Mouse (Mus musculus) MEL (cell line): Measurements from ENCODE around the gene Lrfn4. TPM values are rescaled to one million over a fixed set of nuclear protein-coding genes. Genes with fewer than 3 reads are reported as not detected.

Experiments used
- DNase-seq: peaks from one replicate; pipeline ENCODE4 v3.0.0; 2011; ENCODE audit warnings: low read depth, low spot score
- H3K27ac ChIP-seq: 2 replicates; pipeline ENCODE4 v1.5.1; 2012; ENCODE audit warnings: low read depth, mild to moderate bottlenecking, control low read depth, low read length, moderate library complexity; ENCODE audit not compliant: control insufficient read depth
- H3K27me3 ChIP-seq, 2 experiments: fragments of 150-350 bp in 1 of 2; sonication (generic) in 1 of 2; 2 replicates each; pipeline ENCODE4 v1.6.1; 2012; ENCODE audit warnings: low read length in 2 of 2, mild to moderate bottlenecking in 2 of 2, improper control_type of control experiment in 1 of 2, moderate library complexity in 1 of 2; ENCODE audit not compliant: insufficient read depth in 2 of 2, control insufficient read depth in 1 of 2
- H3K36me3 ChIP-seq, 2 experiments: 2 replicates each; pipeline ENCODE4 v1.6.1; 2012 to 2014; ENCODE audit warnings: low read length in 2 of 2, improper control_type of control experiment in 1 of 2, inconsistent platforms in 1 of 2, mild to moderate bottlenecking in 1 of 2; ENCODE audit not compliant: insufficient read depth in 2 of 2, control insufficient read depth in 1 of 2
- H3K4me1 ChIP-seq, 2 experiments: fragments of 150-350 bp in 1 of 2; sonication (generic) in 1 of 2; 2 replicates each; pipeline ENCODE4 v1.6.1; 2012; ENCODE audit warnings: low read length in 2 of 2, improper control_type of control experiment in 1 of 2, mild to moderate bottlenecking in 1 of 2; ENCODE audit not compliant: insufficient read depth in 2 of 2, control insufficient read depth in 1 of 2
- H3K4me3 ChIP-seq, 2 experiments: fragments of 150-350 bp in 1 of 2; sonication (generic) in 1 of 2; 2 replicates each; pipeline ENCODE4 v1.5.1; 2012; ENCODE audit warnings: low read depth in 2 of 2, low read length in 2 of 2, mild to moderate bottlenecking in 2 of 2, moderate library complexity in 2 of 2, control low read depth in 1 of 2, improper control_type of control experiment in 1 of 2; ENCODE audit not compliant: control insufficient read depth in 1 of 2, insufficient read depth in 1 of 2
- H3K79me2 ChIP-seq: 2 replicates; pipeline ENCODE4 v1.6.1; 2012; ENCODE audit warnings: mild to moderate bottlenecking, low read length, moderate library complexity; ENCODE audit not compliant: control insufficient read depth, poor library complexity, insufficient read depth
- H3K9ac ChIP-seq: 2 replicates; pipeline ENCODE4 v1.6.1; 2012; ENCODE audit warnings: low read depth, mild to moderate bottlenecking, control low read depth, low read length, moderate library complexity; ENCODE audit not compliant: control insufficient read depth, poor library complexity, severe bottlenecking
- H3K9me3 ChIP-seq: fragments of 150-350 bp; sonication (generic); replicated peaks from 2 replicates; pipeline ENCODE4 v1.6.1; 2012; ENCODE audit warnings: mild to moderate bottlenecking, low read length, improper control_type of control experiment, moderate library complexity; ENCODE audit not compliant: insufficient read depth
- CHD1 ChIP-seq: IDR thresholded peaks from 2 replicates; pipeline ENCODE4 v1.6.1; 2012; ENCODE audit warnings: low read depth, mild to moderate bottlenecking, inconsistent platforms, low read length, improper control_type of control experiment
- CTCF ChIP-seq, 3 experiments: IDR thresholded peaks in 2 of 3; conservative IDR thresholded peaks in 1 of 3; 2 replicates each; pipeline ENCODE4 v1.5.1; 2011 to 2012; ENCODE audit warnings: low read length in 3 of 3, low read depth in 2 of 3, mild to moderate bottlenecking in 2 of 3, improper control_type of control experiment in 1 of 3, inconsistent platforms in 1 of 3, mixed read lengths in 1 of 3, moderate library complexity in 1 of 3; ENCODE audit not compliant: control insufficient read depth in 1 of 3, insufficient read depth in 1 of 3, poor library complexity in 1 of 3, severe bottlenecking in 1 of 3
- E2F4 ChIP-seq: IDR thresholded peaks from 2 replicates; pipeline ENCODE4 v1.6.1; 2011; ENCODE audit warnings: low read depth, low read length, improper control_type of control experiment, borderline replicate concordance
- ELF1 ChIP-seq: IDR thresholded peaks from 2 replicates; pipeline ENCODE4 v1.6.1; 2014; ENCODE audit warnings: low read depth, mild to moderate bottlenecking, inconsistent platforms, low read length, improper control_type of control experiment, moderate library complexity
- EP300 ChIP-seq, 2 experiments: IDR thresholded peaks; 2 replicates each; pipeline ENCODE4 v1.6.1; 2011; ENCODE audit warnings: improper control_type of control experiment in 2 of 2, low read length in 2 of 2, low read depth in 1 of 2, mild to moderate bottlenecking in 1 of 2
- ETS1 ChIP-seq: IDR thresholded peaks from 2 replicates; pipeline ENCODE4 v1.6.1; 2012; ENCODE audit warnings: low read depth, mild to moderate bottlenecking, inconsistent platforms, low read length, improper control_type of control experiment, moderate library complexity
- GATA1 ChIP-seq: IDR thresholded peaks from 2 replicates; pipeline ENCODE4 v1.6.1; 2011; ENCODE audit warnings: low read depth, low read length, improper control_type of control experiment
- JUND ChIP-seq: IDR thresholded peaks from 2 replicates; pipeline ENCODE4 v1.6.1; 2011; ENCODE audit warnings: low read depth, mild to moderate bottlenecking, improper control_type of control experiment, low read length
- MAFK ChIP-seq: IDR thresholded peaks from 2 replicates; pipeline ENCODE4 v1.6.1; 2011; ENCODE audit warnings: low read depth, mild to moderate bottlenecking, low read length, improper control_type of control experiment, borderline replicate concordance
- MAZ ChIP-seq: IDR thresholded peaks from 2 replicates; pipeline ENCODE4 v1.6.1; 2012; ENCODE audit warnings: low read depth, mild to moderate bottlenecking, inconsistent platforms, low read length, improper control_type of control experiment
- MEF2A ChIP-seq: IDR thresholded peaks from 2 replicates; pipeline ENCODE4 v1.6.1; 2014; ENCODE audit warnings: low read depth, mild to moderate bottlenecking, inconsistent platforms, low read length, improper control_type of control experiment; ENCODE audit not compliant: poor library complexity, insufficient replicate concordance, severe bottlenecking; ENCODE audit errors: extremely low read depth
- MXI1 ChIP-seq: IDR thresholded peaks from 2 replicates; pipeline ENCODE4 v1.6.1; 2011; ENCODE audit warnings: mild to moderate bottlenecking, low read depth, low read length, improper control_type of control experiment
- MYB ChIP-seq: IDR thresholded peaks from 2 replicates; pipeline ENCODE4 v1.6.1; 2011; ENCODE audit warnings: mild to moderate bottlenecking, low read depth, low read length, improper control_type of control experiment
- MYC ChIP-seq: IDR thresholded peaks from 2 replicates; pipeline ENCODE4 v1.6.1; 2011; ENCODE audit warnings: low read depth, mild to moderate bottlenecking, low read length, improper control_type of control experiment, moderate library complexity
- POLR2A ChIP-seq, 2 experiments: IDR thresholded peaks; 2 replicates each; pipeline ENCODE4 v1.6.1; 2011 to 2012; ENCODE audit warnings: low read length in 2 of 2, mild to moderate bottlenecking in 2 of 2, control low read depth in 1 of 2, improper control_type of control experiment in 1 of 2, low read depth in 1 of 2, moderate library complexity in 1 of 2; ENCODE audit not compliant: control insufficient read depth in 1 of 2, insufficient read depth in 1 of 2, poor library complexity in 1 of 2
- POLR2AphosphoS5 ChIP-seq: IDR thresholded peaks from 2 replicates; pipeline ENCODE4 v1.6.1; 2012; ENCODE audit warnings: low read depth, borderline replicate concordance, mild to moderate bottlenecking, inconsistent platforms, low read length, moderate library complexity, mixed read lengths
- RCOR1 ChIP-seq: IDR thresholded peaks from 2 replicates; pipeline ENCODE4 v1.6.1; 2012; ENCODE audit warnings: low read depth, mild to moderate bottlenecking, inconsistent platforms, low read length, improper control_type of control experiment
- polyA plus RNA-seq, 2 experiments: library from polyadenylated mRNA; stranded (reverse) in 1 of 2; unstranded in 1 of 2; fragments of >175 nt in 1 of 2; fragments of >200 nt in 1 of 2; gene quantifications; 2 replicates each; pipeline versions ENCODE4 v1.2.1 to v1.2.4; 2012; ENCODE audit warnings: low replicate concordance in 2 of 2, low read depth in 1 of 2; ENCODE audit not compliant: insufficient read length in 2 of 2, insufficient read depth in 1 of 2, missing spikeins in 1 of 2
- total RNA-seq: library from RNA; depleted of rRNA; stranded (reverse); fragments of 300-350 nt; gene quantifications from 2 replicates; pipeline ENCODE4 v1.2.3, GENCODE M21; 2012

Lrfn4 gene
- total and polyA plus RNA-seq, 3 experiments = 14.0 to 17.5 TPM; not detected in 1

DNA sequence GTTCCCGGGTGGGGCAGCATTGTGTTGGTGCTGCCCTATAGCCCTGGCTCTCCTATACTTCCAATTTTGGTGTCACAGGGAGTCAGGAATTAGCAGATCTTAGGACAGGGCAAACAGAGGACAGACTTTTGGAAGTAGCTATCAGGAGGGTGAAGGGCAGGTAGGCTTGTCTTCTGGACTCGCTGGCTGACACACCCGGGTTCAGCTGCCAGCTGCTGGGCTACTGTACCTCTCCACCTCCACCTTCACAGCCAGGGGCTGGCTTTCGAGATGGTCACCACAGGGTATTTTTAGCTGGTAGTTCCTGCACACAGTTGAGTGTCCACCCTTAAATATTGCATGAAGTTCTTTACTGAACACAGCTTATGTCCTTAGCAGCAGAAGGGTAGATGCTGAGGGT lies 7.0 kb downstream of the Lrfn4 start:
- Histone ChIP-seq H3K36me3 (no peaks in the 10 kb centered on the region), H3K79me2 (no peaks in the 10 kb centered on the region), H3K9me3 (no peaks in the 10 kb centered on the region), H3K9ac (no peak overlapping the region), H3K27me3 (no peaks in the 10 kb centered on the region), H3K4me3 (no peak overlapping the region), H3K4me1 (no peaks in the 10 kb centered on the region), H3K27ac (no peak overlapping the region)
- TF ChIP-seq POLR2A (IDR thresholded peaks at IDR 0.05; ENCODE audit: control insufficient read depth in 1 of 2, insufficient read depth in 1 of 2, low read depth in 1 of 2, low read length in 2 of 2, poor library complexity in 1 of 2) = no peak
- no peak for TF ChIP-seq MXI1
- TF ChIP-seq MYC = no peak
- TF ChIP-seq EP300 (IDR thresholded peaks at IDR 0.05; ENCODE audit: low read depth in 1 of 2, low read length in 2 of 2) = no peak
- no peak for TF ChIP-seq CTCF (IDR thresholded peaks at IDR 0.05 in 2 of 3, conservative IDR thresholded peaks at IDR 0.05 in 1 of 3; ENCODE audit: control insufficient read depth in 1 of 3, insufficient read depth in 1 of 3, low read depth in 2 of 3, low read length in 3 of 3, poor library complexity in 1 of 3, severe bottlenecking in 1 of 3)
- no peak for TF ChIP-seq MEF2A
- TF ChIP-seq MYB = no peak
- no peak for TF ChIP-seq GATA1
- no peak for DNase-seq

GRCm38 (mm10) chr19:4607406-4607805 lies 8.1 kb downstream of the Lrfn4 start:
- H3K36me3 ChIP-seq = no peaks in the 10 kb centered on the region
- no peaks in the 10 kb centered on the region for H3K9me3 ChIP-seq
- H3K4me1 ChIP-seq = no peaks in the 10 kb centered on the region
- DNase-seq = no peak
- no peak overlapping the region for H3K4me3 ChIP-seq
- no peaks in the 10 kb centered on the region for H3K27me3 ChIP-seq
- H3K79me2 ChIP-seq = no peaks in the 10 kb centered on the region
- TF ChIP-seq E2F4 (no peak), CTCF (IDR thresholded peaks at IDR 0.05 in 2 of 3, conservative IDR thresholded peaks at IDR 0.05 in 1 of 3; ENCODE audit: control insufficient read depth in 1 of 3, insufficient read depth in 1 of 3, low read depth in 2 of 3, low read length in 3 of 3, poor library complexity in 1 of 3, severe bottlenecking in 1 of 3) (no peak), ELF1 (no peak), JUND (no peak), MEF2A (no peak), POLR2A (IDR thresholded peaks at IDR 0.05; ENCODE audit: control insufficient read depth in 1 of 2, insufficient read depth in 1 of 2, low read depth in 1 of 2, low read length in 2 of 2, poor library complexity in 1 of 2) (no peak), POLR2AphosphoS5 (no peak), MAZ (no peak)
- no peak overlapping the region for H3K27ac ChIP-seq
- H3K9ac ChIP-seq = no peak overlapping the region

- Histone ChIP-seq H3K9me3 (no peaks in the 10 kb centered on the region), H3K27me3 (no peaks in the 10 kb centered on the region), H3K79me2 (no peaks in the 10 kb centered on the region), H3K4me3 (no peak overlapping the region), H3K36me3 (no peaks in the 10 kb centered on the region), H3K4me1 (no peaks in the 10 kb centered on the region), H3K27ac (no peak overlapping the region), H3K9ac (no peak overlapping the region)
- no peak for DNase-seq
- TF ChIP-seq E2F4 (no peak), EP300 (IDR thresholded peaks at IDR 0.05; ENCODE audit: low read depth in 1 of 2, low read length in 2 of 2) (no peak), RCOR1 (no peak), MAFK (no peak), CHD1 (no peak), ETS1 (no peak)
These were observed 9.8 kb downstream of the Lrfn4 start for GRCm38 (mm10) chr19:4605654-4606053.
